Mouse (Mus musculus) MEL (cell line): ENCODE data around the gene Adgrf2. TPM values are rescaled to one million over a fixed set of nuclear protein-coding genes. Genes with fewer than 3 reads are reported as not detected.
A peak's percentile ranks its signal among the peaks of the same experiment; 100 is the strongest.

Experiments used
- DNase-seq: peaks from one replicate; pipeline ENCODE4 v3.0.0; 2011; ENCODE audit warnings: low read depth, low spot score
- H3K27ac ChIP-seq: 2 replicates; pipeline ENCODE4 v1.5.1; 2012; ENCODE audit warnings: low read depth, mild to moderate bottlenecking, control low read depth, low read length, moderate library complexity; ENCODE audit not compliant: control insufficient read depth
- H3K27me3 ChIP-seq, 2 experiments: fragments of 150-350 bp in 1 of 2; sonication (generic) in 1 of 2; 2 replicates each; pipeline ENCODE4 v1.6.1; 2012; ENCODE audit warnings: low read length in 2 of 2, mild to moderate bottlenecking in 2 of 2, improper control_type of control experiment in 1 of 2, moderate library complexity in 1 of 2; ENCODE audit not compliant: insufficient read depth in 2 of 2, control insufficient read depth in 1 of 2
- H3K36me3 ChIP-seq, 2 experiments: 2 replicates each; pipeline ENCODE4 v1.6.1; 2012 to 2014; ENCODE audit warnings: low read length in 2 of 2, improper control_type of control experiment in 1 of 2, inconsistent platforms in 1 of 2, mild to moderate bottlenecking in 1 of 2; ENCODE audit not compliant: insufficient read depth in 2 of 2, control insufficient read depth in 1 of 2
- H3K4me1 ChIP-seq, 2 experiments: fragments of 150-350 bp in 1 of 2; sonication (generic) in 1 of 2; 2 replicates each; pipeline ENCODE4 v1.6.1; 2012; ENCODE audit warnings: low read length in 2 of 2, improper control_type of control experiment in 1 of 2, mild to moderate bottlenecking in 1 of 2; ENCODE audit not compliant: insufficient read depth in 2 of 2, control insufficient read depth in 1 of 2
- H3K4me3 ChIP-seq, 2 experiments: fragments of 150-350 bp in 1 of 2; sonication (generic) in 1 of 2; 2 replicates each; pipeline ENCODE4 v1.5.1; 2012; ENCODE audit warnings: low read depth in 2 of 2, low read length in 2 of 2, mild to moderate bottlenecking in 2 of 2, moderate library complexity in 2 of 2, control low read depth in 1 of 2, improper control_type of control experiment in 1 of 2; ENCODE audit not compliant: control insufficient read depth in 1 of 2, insufficient read depth in 1 of 2
- H3K79me2 ChIP-seq: 2 replicates; pipeline ENCODE4 v1.6.1; 2012; ENCODE audit warnings: mild to moderate bottlenecking, low read length, moderate library complexity; ENCODE audit not compliant: control insufficient read depth, poor library complexity, insufficient read depth
- H3K9ac ChIP-seq: 2 replicates; pipeline ENCODE4 v1.6.1; 2012; ENCODE audit warnings: low read depth, mild to moderate bottlenecking, control low read depth, low read length, moderate library complexity; ENCODE audit not compliant: control insufficient read depth, poor library complexity, severe bottlenecking
- H3K9me3 ChIP-seq: fragments of 150-350 bp; sonication (generic); replicated peaks from 2 replicates; pipeline ENCODE4 v1.6.1; 2012; ENCODE audit warnings: mild to moderate bottlenecking, low read length, improper control_type of control experiment, moderate library complexity; ENCODE audit not compliant: insufficient read depth
- CTCF ChIP-seq, 3 experiments: IDR thresholded peaks in 2 of 3; conservative IDR thresholded peaks in 1 of 3; 2 replicates each; pipeline ENCODE4 v1.5.1; 2011 to 2012; ENCODE audit warnings: low read length in 3 of 3, low read depth in 2 of 3, mild to moderate bottlenecking in 2 of 3, improper control_type of control experiment in 1 of 3, inconsistent platforms in 1 of 3, mixed read lengths in 1 of 3, moderate library complexity in 1 of 3; ENCODE audit not compliant: control insufficient read depth in 1 of 3, insufficient read depth in 1 of 3, poor library complexity in 1 of 3, severe bottlenecking in 1 of 3
- E2F4 ChIP-seq: IDR thresholded peaks from 2 replicates; pipeline ENCODE4 v1.6.1; 2011; ENCODE audit warnings: low read depth, low read length, improper control_type of control experiment, borderline replicate concordance
- ELF1 ChIP-seq: IDR thresholded peaks from 2 replicates; pipeline ENCODE4 v1.6.1; 2014; ENCODE audit warnings: low read depth, mild to moderate bottlenecking, inconsistent platforms, low read length, improper control_type of control experiment, moderate library complexity
- HCFC1 ChIP-seq: IDR thresholded peaks from 2 replicates; pipeline ENCODE4 v1.6.1; 2012; ENCODE audit warnings: low read depth, mild to moderate bottlenecking, inconsistent platforms, low read length, improper control_type of control experiment, moderate library complexity
- JUND ChIP-seq: IDR thresholded peaks from 2 replicates; pipeline ENCODE4 v1.6.1; 2011; ENCODE audit warnings: low read depth, mild to moderate bottlenecking, improper control_type of control experiment, low read length
- MAFK ChIP-seq: IDR thresholded peaks from 2 replicates; pipeline ENCODE4 v1.6.1; 2011; ENCODE audit warnings: low read depth, mild to moderate bottlenecking, low read length, improper control_type of control experiment, borderline replicate concordance
- MAX ChIP-seq: IDR thresholded peaks from 2 replicates; pipeline ENCODE4 v1.6.1; 2011; ENCODE audit warnings: low read length, improper control_type of control experiment
- MAZ ChIP-seq: IDR thresholded peaks from 2 replicates; pipeline ENCODE4 v1.6.1; 2012; ENCODE audit warnings: low read depth, mild to moderate bottlenecking, inconsistent platforms, low read length, improper control_type of control experiment
- MEF2A ChIP-seq: IDR thresholded peaks from 2 replicates; pipeline ENCODE4 v1.6.1; 2014; ENCODE audit warnings: low read depth, mild to moderate bottlenecking, inconsistent platforms, low read length, improper control_type of control experiment; ENCODE audit not compliant: poor library complexity, insufficient replicate concordance, severe bottlenecking; ENCODE audit errors: extremely low read depth
- MXI1 ChIP-seq: IDR thresholded peaks from 2 replicates; pipeline ENCODE4 v1.6.1; 2011; ENCODE audit warnings: mild to moderate bottlenecking, low read depth, low read length, improper control_type of control experiment
- NRF1 ChIP-seq: IDR thresholded peaks from 2 replicates; pipeline ENCODE4 v1.6.1; 2014; ENCODE audit warnings: low read depth, mild to moderate bottlenecking, inconsistent platforms, low read length, improper control_type of control experiment, moderate library complexity; ENCODE audit not compliant: poor library complexity, insufficient read depth, severe bottlenecking
- POLR2AphosphoS2 ChIP-seq: IDR thresholded peaks from 2 replicates; pipeline ENCODE4 v1.6.1; 2011; ENCODE audit warnings: low read length, improper control_type of control experiment
- RAD21 ChIP-seq: IDR thresholded peaks from 2 replicates; pipeline ENCODE4 v1.6.1; 2011; ENCODE audit warnings: mild to moderate bottlenecking, low read depth, low read length, improper control_type of control experiment
- RCOR1 ChIP-seq: IDR thresholded peaks from 2 replicates; pipeline ENCODE4 v1.6.1; 2012; ENCODE audit warnings: low read depth, mild to moderate bottlenecking, inconsistent platforms, low read length, improper control_type of control experiment
- SMC3 ChIP-seq: IDR thresholded peaks from 2 replicates; pipeline ENCODE4 v1.6.1; 2011; ENCODE audit warnings: low read depth, low read length, improper control_type of control experiment
- TBP ChIP-seq: IDR thresholded peaks from 2 replicates; pipeline ENCODE4 v1.8.0; 2011; ENCODE audit warnings: low read depth, low read length, improper control_type of control experiment
- TCF12 ChIP-seq: IDR thresholded peaks from 2 replicates; pipeline ENCODE4 v1.6.1; 2014; ENCODE audit warnings: low read depth, mild to moderate bottlenecking, inconsistent platforms, low read length, improper control_type of control experiment, moderate library complexity
- USF1 ChIP-seq: IDR thresholded peaks from 2 replicates; pipeline ENCODE4 v1.6.1; 2014; ENCODE audit warnings: low read depth, mild to moderate bottlenecking, inconsistent platforms, low read length, improper control_type of control experiment, moderate library complexity
- USF2 ChIP-seq, 2 experiments: IDR thresholded peaks; 2 replicates each; pipeline ENCODE4 v1.6.1; 2011 to 2012; ENCODE audit warnings: improper control_type of control experiment in 2 of 2, low read length in 2 of 2, borderline replicate concordance in 1 of 2, inconsistent platforms in 1 of 2, low read depth in 1 of 2, mild to moderate bottlenecking in 1 of 2; ENCODE audit not compliant: insufficient read depth in 1 of 2
- ZC3H11A ChIP-seq: IDR thresholded peaks from 2 replicates; pipeline ENCODE4 v1.6.1; 2012; ENCODE audit warnings: low read depth, mild to moderate bottlenecking, inconsistent platforms, low read length, improper control_type of control experiment
- ZMIZ1 ChIP-seq: IDR thresholded peaks from 2 replicates; pipeline ENCODE4 v1.6.1; 2012; ENCODE audit warnings: low read depth, mild to moderate bottlenecking, inconsistent platforms, low read length, improper control_type of control experiment, moderate library complexity
- polyA plus RNA-seq, 2 experiments: library from polyadenylated mRNA; stranded (reverse) in 1 of 2; unstranded in 1 of 2; fragments of >175 nt in 1 of 2; fragments of >200 nt in 1 of 2; gene quantifications; 2 replicates each; pipeline versions ENCODE4 v1.2.1 to v1.2.4; 2012; ENCODE audit warnings: low replicate concordance in 2 of 2, low read depth in 1 of 2; ENCODE audit not compliant: insufficient read length in 2 of 2, insufficient read depth in 1 of 2, missing spikeins in 1 of 2
- total RNA-seq: library from RNA; depleted of rRNA; stranded (reverse); fragments of 300-350 nt; gene quantifications from 2 replicates; pipeline ENCODE4 v1.2.3, GENCODE M21; 2012

The Adgrf2 gene
- total and polyA plus RNA-seq, 3 experiments: not detected

DNA sequence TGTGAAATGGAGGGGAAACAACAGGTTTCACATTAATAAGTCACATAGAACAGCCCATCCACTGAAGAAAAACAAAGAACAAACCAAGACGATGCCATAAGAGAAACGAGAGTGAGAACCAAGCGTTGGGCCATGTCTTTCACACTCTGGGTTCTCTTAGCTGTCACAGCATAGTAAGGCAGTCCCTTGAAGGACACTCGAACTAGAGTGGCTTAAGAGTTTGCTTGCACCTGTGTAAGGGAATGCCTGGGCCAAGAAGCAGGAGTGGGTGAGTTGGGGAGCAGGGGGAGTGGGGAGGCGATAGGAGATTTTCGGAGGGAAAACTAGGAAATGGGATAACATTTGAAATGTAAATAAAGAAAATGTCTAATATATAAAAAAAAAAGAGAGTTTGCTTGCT lies 3.2 kb downstream of the Adgrf2 start:
- Histone ChIP-seq H3K27me3 (no peaks in the 10 kb centered on the region), H3K79me2 (no peaks in the 10 kb centered on the region), H3K36me3 (no peaks in the 10 kb centered on the region), H3K9me3 (no peaks in the 10 kb centered on the region), H3K9ac (no peak overlapping the region), H3K4me3 (no peak overlapping the region), H3K4me1 (no peaks in the 10 kb centered on the region), H3K27ac (no peak overlapping the region)
- TF ChIP-seq HCFC1 (no peak), NRF1 (no peak), TBP (no peak), ELF1 (no peak), TCF12 (no peak), MAFK (no peak), MAZ (no peak), ZC3H11A (no peak), CTCF (IDR thresholded peaks at IDR 0.05 in 2 of 3, conservative IDR thresholded peaks at IDR 0.05 in 1 of 3; ENCODE audit: control insufficient read depth in 1 of 3, insufficient read depth in 1 of 3, low read depth in 2 of 3, low read length in 3 of 3, poor library complexity in 1 of 3, severe bottlenecking in 1 of 3) (no peak), RCOR1 (no peak), RAD21 (no peak), JUND (no peak), MAX (no peak), MXI1 (no peak), E2F4 (no peak), MEF2A (no peak), USF2 (IDR thresholded peaks at IDR 0.05; ENCODE audit: borderline replicate concordance in 1 of 2, insufficient read depth in 1 of 2, low read depth in 1 of 2, low read length in 2 of 2) (no peak), ZMIZ1 (no peak), POLR2AphosphoS2 (no peak)
- no peak for DNase-seq

DNA sequence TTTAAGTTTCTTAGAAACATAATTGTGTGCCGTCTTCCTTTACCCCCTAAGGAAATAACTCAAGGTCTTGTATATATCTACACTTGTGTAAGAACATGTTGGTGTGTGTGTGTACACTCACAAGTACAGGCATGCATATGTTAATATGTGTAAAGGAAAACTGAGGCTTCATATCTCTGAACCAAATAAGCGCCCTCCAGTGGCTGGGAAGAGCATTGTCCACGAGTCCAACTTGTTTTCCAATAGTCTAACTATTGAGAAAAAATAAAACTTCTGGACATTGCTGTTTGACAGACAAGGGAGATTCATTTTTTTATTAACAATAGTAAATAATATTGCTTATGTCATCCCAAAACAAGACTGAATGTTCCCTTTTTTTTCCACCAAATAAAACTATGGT lies 24.8 kb downstream of the Adgrf2 start:
- Histone ChIP-seq H3K9ac (no peak overlapping the region), H3K9me3 (no peaks in the 10 kb centered on the region), H3K4me1 (no peaks in the 10 kb centered on the region), H3K79me2 (no peaks in the 10 kb centered on the region), H3K36me3 (no peaks in the 10 kb centered on the region), H3K27ac (no peak overlapping the region), H3K27me3 (no peaks in the 10 kb centered on the region), H3K4me3 (no peak overlapping the region)
- peak; percentile 23 for DNase-seq
- TF ChIP-seq USF1 (no peak), SMC3 (peak; percentile 37), CTCF (IDR thresholded peaks at IDR 0.05 in 2 of 3, conservative IDR thresholded peaks at IDR 0.05 in 1 of 3; ENCODE audit: control insufficient read depth in 1 of 3, insufficient read depth in 1 of 3, low read depth in 2 of 3, low read length in 3 of 3, poor library complexity in 1 of 3, severe bottlenecking in 1 of 3) (peak; percentile 14 to 47 (median 14); a peak in 3 of 6 replicates), ZC3H11A (0 out of 2 replicates have a peak, but pooled peaks have one; percentile 9)
